Mouse (Mus musculus) midbrain, embryonic 10.5 days (tissue): ENCODE data around the gene Wnt10a. TPM values are rescaled to one million over a fixed set of nuclear protein-coding genes. Genes with fewer than 3 reads are reported as not detected.

ENCODE experiments used
- DNase-seq: peaks from one replicate; pipeline ENCODE4 v3.0.0-alpha.2; 2017; ENCODE audit warnings: low spot score
- H3K27ac ChIP-seq: fragments of 300-500 bp; sonication (generic); replicated peaks from 2 replicates; pipeline ENCODE4 v1.5.1; 2016; ENCODE audit warnings: mild to moderate bottlenecking
- H3K27me3 ChIP-seq: fragments of 300-500 bp; sonication (generic); 2 replicates; pipeline ENCODE4 v1.6.1; 2016; ENCODE audit warnings: low read depth, mild to moderate bottlenecking; ENCODE audit not compliant: poor library complexity, severe bottlenecking
- H3K36me3 ChIP-seq: fragments of 300-500 bp; sonication (generic); 2 replicates; pipeline ENCODE4 v1.6.1; 2016; ENCODE audit warnings: mild to moderate bottlenecking, moderate library complexity
- H3K4me1 ChIP-seq: fragments of 300-500 bp; sonication (generic); 2 replicates; pipeline ENCODE4 v1.6.1; 2016
- H3K4me3 ChIP-seq: fragments of 300-500 bp; sonication (generic); 2 replicates; pipeline ENCODE4 v1.5.1; 2016; ENCODE audit warnings: mild to moderate bottlenecking, moderate library complexity
- H3K9me3 ChIP-seq: fragments of 300-500 bp; sonication (generic); replicated peaks from 2 replicates; pipeline ENCODE4 v1.6.1; 2016; ENCODE audit warnings: mild to moderate bottlenecking
- WGBS: fragments of 180-500 bp; shearing (Covaris S2); methylation state at CpG from one replicate; pipeline ENCODE4 v1.1.7; 2016; 5-methylcytosine and 5-hydroxymethylcytosine counted together
- polyA plus RNA-seq: library from polyadenylated mRNA; unstranded; fragments of >200 nt; fragmentation: Nextera tagmentation; extraction: Ambion mirVana; gene quantifications from 2 replicates; pipeline ENCODE4 v1.2.1, GENCODE M21; 2016

Gene Wnt10a
- polyA plus RNA-seq, 1 experiment from 2014 or later, result 0.85 TPM

- Histone ChIP-seq H3K4me3 (no peak overlapping the region), H3K36me3 (no peaks in the 10 kb centered on the region), H3K9me3 (no peaks in the 10 kb centered on the region), H3K27ac (peak overlapping the region; percentile 35; the same call in 1 of the 2 replicates), H3K4me1 (peaks cover 41% of the 10 kb centered on the region), H3K27me3 (no peaks in the 10 kb centered on the region; the same call in 1 of the 2 replicates)
- 83% methylated on average over 9 of the region's 9 CpGs for WGBS
- DNase-seq, result no peak
These were observed 38.7 kb downstream of the Wnt10a start for GRCm38 (mm10) chr1:74830061-74830460.

- H3K36me3 ChIP-seq, result no peaks in the 10 kb centered on the region
- H3K4me1 ChIP-seq, result peaks cover 23% of the 10 kb centered on the region
- H3K27me3 ChIP-seq, result no peaks in the 10 kb centered on the region; the same call in 1 of the 2 replicates
- no peaks in the 10 kb centered on the region for H3K9me3 ChIP-seq
- H3K4me3 ChIP-seq, result no peak overlapping the region
- DNase-seq, result no peak
- WGBS, result 87% methylated on average over 3 of the region's 3 CpGs
- H3K27ac ChIP-seq, result no peak overlapping the region
These were observed 41.9 kb downstream of the Wnt10a start for GRCm38 (mm10) chr1:74833255-74833654.

GRCm38 (mm10) chr1:74843090-74843489 lies 51.8 kb downstream of the Wnt10a start:
- DNase-seq, result no peak
- Histone ChIP-seq H3K9me3 (no peaks in the 10 kb centered on the region), H3K4me3 (no peak overlapping the region), H3K27me3 (no peaks in the 10 kb centered on the region), H3K36me3 (no peaks in the 10 kb centered on the region), H3K4me1 (peaks cover 3% of the 10 kb centered on the region; the same call in 1 of the 2 replicates), H3K27ac (no peak overlapping the region)
- WGBS, result 90% methylated on average over 5 of the region's 5 CpGs

DNA sequence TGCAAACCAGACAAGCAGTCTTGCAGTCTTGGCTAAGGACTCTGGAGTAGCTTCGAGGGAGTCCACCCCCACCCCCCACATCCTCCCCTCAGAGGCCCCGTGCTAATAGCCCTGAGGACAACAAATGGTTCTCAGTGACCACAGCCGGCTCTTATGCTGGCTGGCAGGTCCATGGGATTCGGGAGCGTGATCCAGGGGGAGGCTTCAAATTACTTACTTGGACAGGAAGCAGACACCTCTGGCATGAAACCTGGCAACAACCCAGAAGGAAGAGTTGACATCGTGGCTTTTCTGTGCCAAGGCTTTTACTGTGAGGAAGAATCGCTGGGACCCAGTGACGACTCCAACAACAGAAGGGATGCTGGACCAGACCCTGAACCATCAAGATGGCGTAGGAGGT lies 55.0 kb downstream of the Wnt10a start:
- DNase-seq, result no peak
- Histone ChIP-seq H3K9me3 (no peaks in the 10 kb centered on the region), H3K27ac (no peak overlapping the region), H3K27me3 (peaks cover 20% of the 10 kb centered on the region), H3K36me3 (no peaks in the 10 kb centered on the region), H3K4me3 (no peak overlapping the region), H3K4me1 (peaks cover 30% of the 10 kb centered on the region)
- WGBS, result 57% methylated on average over 9 of the region's 9 CpGs

- Histone ChIP-seq H3K27ac (0 out of 2 replicates have a peak overlapping the region, but pooled peaks have one; percentile 55), H3K9me3 (no peaks in the 10 kb centered on the region), H3K36me3 (no peaks in the 10 kb centered on the region), H3K4me1 (peaks cover 56% of the 10 kb centered on the region), H3K27me3 (peaks cover 46% of the 10 kb centered on the region), H3K4me3 (no peak overlapping the region)
- no peak for DNase-seq
- 63% methylated on average over 5 of the region's 5 CpGs for WGBS
These were observed 57.6 kb downstream of the Wnt10a start for GRCm38 (mm10) chr1:74848946-74849345.

DNA sequence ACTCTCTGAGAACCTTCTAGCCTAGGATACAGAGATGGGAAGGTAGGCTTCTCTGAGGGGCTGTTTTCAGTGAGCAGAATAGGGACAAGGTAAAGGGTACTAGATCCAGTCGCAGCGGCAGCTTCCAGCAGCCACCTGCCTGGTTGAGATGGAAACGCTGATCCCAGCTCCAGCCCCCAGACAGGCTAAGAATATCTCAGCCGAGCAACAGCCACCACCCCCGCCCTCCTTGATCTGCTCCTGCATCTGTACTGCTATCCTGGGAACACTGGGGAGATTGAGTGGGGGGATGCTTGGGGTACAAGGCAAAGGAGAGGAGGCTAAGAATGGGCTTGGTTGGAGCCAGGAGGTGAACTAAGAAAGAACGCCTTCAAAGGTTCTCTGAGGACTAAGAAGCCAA lies 58.9 kb downstream of the Wnt10a start:
- no peak for DNase-seq
- no peaks in the 10 kb centered on the region for H3K9me3 ChIP-seq
- H3K4me3 ChIP-seq, result no peak overlapping the region
- H3K36me3 ChIP-seq, result no peaks in the 10 kb centered on the region
- peaks cover 56% of the 10 kb centered on the region for H3K27me3 ChIP-seq
- peaks cover 69% of the 10 kb centered on the region for H3K4me1 ChIP-seq
- WGBS, result 21% methylated on average over 6 of the region's 6 CpGs
- H3K27ac ChIP-seq, result peak overlapping the region; percentile 89

GRCm38 (mm10) chr1:74851001-74851775 lies 59.9 kb downstream of the Wnt10a start:
- peak overlapping the region; percentile 31 for H3K4me3 ChIP-seq
- H3K36me3 ChIP-seq, result no peaks in the 10 kb centered on the region
- WGBS, result 12% methylated on average over 6 of the region's 6 CpGs
- DNase-seq, result peak; percentile 68
- peaks cover 66% of the 10 kb centered on the region for H3K27me3 ChIP-seq
- H3K27ac ChIP-seq, result peak overlapping the region; percentile 89
- H3K4me1 ChIP-seq, result peaks cover 77% of the 10 kb centered on the region
- no peaks in the 10 kb centered on the region for H3K9me3 ChIP-seq

Other genes starting within 250 kb of the Wnt10a start
- 2.0 and 2.8 TPM in 2 replicates for gene Plcd4, start 248.6 kb upstream of the Wnt10a start, polyA plus RNA-seq
- gene Usp37, start 247.2 kb upstream of the Wnt10a start, polyA plus RNA-seq, result 50.1 and 51.5 TPM in 2 replicates
- gene Zfp142, start 203.3 kb upstream of the Wnt10a start, polyA plus RNA-seq, result 9.3 and 10.0 TPM in 2 replicates
- gene Bcs1l, start 203.2 kb upstream of the Wnt10a start, polyA plus RNA-seq, result 18.9 and 20.2 TPM in 2 replicates
- gene Rnf25, start 190.1 kb upstream of the Wnt10a start, polyA plus RNA-seq, result 33.7 and 37.8 TPM in 2 replicates
- 13.8 and 17.3 TPM in 2 replicates for gene Stk36, start 190.1 kb upstream of the Wnt10a start, polyA plus RNA-seq
- gene Ttll4, start 129.8 kb upstream of the Wnt10a start, polyA plus RNA-seq, result 42.6 and 43.6 TPM in 2 replicates
- 6.7 and 6.9 TPM in 2 replicates for gene Cyp27a1, start 77.9 kb upstream of the Wnt10a start, polyA plus RNA-seq
- gene Prkag3, start 42.3 kb upstream of the Wnt10a start, polyA plus RNA-seq, result not detected in 2 replicates
- 8.7 and 11.0 TPM in 2 replicates for gene Wnt6, start 19.6 kb upstream of the Wnt10a start, polyA plus RNA-seq
- 1.3 and 2.2 TPM in 2 replicates for gene Cdk5r2, start 63.4 kb downstream of the Wnt10a start, polyA plus RNA-seq
- gene Fev, start 93.9 kb downstream of the Wnt10a start, polyA plus RNA-seq, result 0.36 TPM in 1 of 2 replicates, not detected in the other
- gene Cryba2, start 101.6 kb downstream of the Wnt10a start, polyA plus RNA-seq, result 0.26 TPM in 1 of 2 replicates, not detected in the other
- 0.04 and 0.07 TPM in 2 replicates for gene Cfap65, start 144.1 kb downstream of the Wnt10a start, polyA plus RNA-seq
- gene Ihh, start 160.2 kb downstream of the Wnt10a start, polyA plus RNA-seq, result 0.12 and 0.17 TPM in 2 replicates